Mouse (Mus musculus): ENCODE data around the gene Timm29.

DNA sequence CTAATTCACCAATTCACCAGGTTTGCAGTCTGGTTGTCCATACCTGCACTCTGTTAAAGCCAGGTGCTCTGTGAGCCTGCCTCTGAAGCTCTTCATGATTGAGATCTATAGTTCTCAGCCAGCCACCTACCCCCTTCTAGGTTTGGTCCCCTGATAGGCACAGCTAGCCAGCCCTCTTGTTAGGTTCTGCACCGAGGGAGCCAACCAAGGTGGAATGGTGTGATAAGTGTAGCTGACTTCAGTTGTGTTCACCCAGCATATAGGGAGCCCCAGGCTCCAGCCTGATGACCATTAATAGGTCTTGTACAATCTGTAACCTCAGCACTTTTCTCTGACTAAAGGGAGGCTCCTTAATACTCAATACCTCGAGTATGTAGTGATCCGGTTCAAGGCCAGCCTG, 7.7 kb downstream of the Timm29 start:
- TF ChIP-seq TAL1 (IDR thresholded peaks at IDR 0.05; ENCODE audit: low read length) (no peak), GATA1 (IDR thresholded peaks at IDR 0.05; ENCODE audit: low read length) (no peak)

All from erythroblast, embryonic 14.5 days (primary cell).